Mouse (Mus musculus) hindbrain, embryonic 13.5 days (tissue): Measurements from ENCODE around the gene Gm20441. TPM values are rescaled to one million over a fixed set of nuclear protein-coding genes. Genes with fewer than 3 reads are reported as not detected.

Source experiments
- ATAC-seq: fragments of 200-750 bp; cut with Nextera tagmentation; 2 replicates; pipeline ENCODE4 v1.8.0; 2017; ENCODE audit warnings: moderate TSS enrichment; ENCODE audit not compliant: low FRiP score
- H3K27ac ChIP-seq: fragments of 300-500 bp; sonication (generic); 2 replicates; pipeline ENCODE4 v1.5.1; 2015; ENCODE audit warnings: inconsistent platforms, mild to moderate bottlenecking, moderate library complexity
- H3K27me3 ChIP-seq: fragments of 300-500 bp; sonication (generic); 2 replicates; pipeline ENCODE4 v1.6.1; 2015; ENCODE audit warnings: mild to moderate bottlenecking, inconsistent platforms
- H3K36me3 ChIP-seq: fragments of 300-500 bp; sonication (generic); 2 replicates; pipeline ENCODE4 v1.6.1; 2015; ENCODE audit warnings: mild to moderate bottlenecking, inconsistent platforms
- H3K4me1 ChIP-seq: fragments of 300-500 bp; sonication (generic); replicated peaks from 2 replicates; pipeline ENCODE4 v1.6.1; 2015; ENCODE audit warnings: inconsistent platforms
- H3K4me2 ChIP-seq: fragments of 300-500 bp; sonication (generic); 2 replicates; pipeline ENCODE4 v1.6.1; 2015; ENCODE audit warnings: inconsistent platforms, mild to moderate bottlenecking, moderate library complexity
- H3K4me3 ChIP-seq: fragments of 300-500 bp; sonication (generic); 2 replicates; pipeline ENCODE4 v1.5.1; 2015; ENCODE audit warnings: mild to moderate bottlenecking, inconsistent platforms
- H3K9ac ChIP-seq: fragments of 300-500 bp; sonication (generic); 2 replicates; pipeline ENCODE4 v1.6.1; 2015; ENCODE audit warnings: mild to moderate bottlenecking, inconsistent platforms
- H3K9me3 ChIP-seq: fragments of 300-500 bp; sonication (generic); 2 replicates; pipeline ENCODE4 v1.6.1; 2016; ENCODE audit warnings: inconsistent platforms
- WGBS: fragments of 180-500 bp; shearing (Covaris S2); methylation state at CpG from one replicate; pipeline ENCODE4 v1.1.7; 2015; 5-methylcytosine and 5-hydroxymethylcytosine counted together
- polyA plus RNA-seq: library from polyadenylated mRNA; unstranded; fragments of >200 nt; fragmentation: Nextera tagmentation; extraction: Ambion mirVana; gene quantifications from 2 replicates; pipeline ENCODE4 v1.2.1, GENCODE M21; 2015

The Gm20441 gene
- polyA plus RNA-seq, 1 experiment from 2014 or later: not detected

GRCm38 (mm10) chr10:75744017-75744416, 36.7 kb downstream of the Gm20441 start:
- Histone ChIP-seq H3K9me3 (no peaks in the 10 kb centered on the region), H3K27me3 (no peaks in the 10 kb centered on the region), H3K4me2 (no peak overlapping the region), H3K9ac (no peak overlapping the region; the same call in 1 of the 2 replicates), H3K36me3 (peaks cover 87% of the 10 kb centered on the region), H3K27ac (peak overlapping the region; percentile 72; the same call in 1 of the 2 replicates), H3K4me3 (no peak overlapping the region), H3K4me1 (peaks cover 4% of the 10 kb centered on the region; the same call in 1 of the 2 replicates)
- 44% methylated on average over 3 of the region's 3 CpGs for WGBS
- ATAC-seq: peak; percentile 93

- Histone ChIP-seq H3K27ac (no peak overlapping the region), H3K4me3 (no peak overlapping the region), H3K9me3 (no peaks in the 10 kb centered on the region), H3K27me3 (no peaks in the 10 kb centered on the region), H3K9ac (no peak overlapping the region), H3K4me2 (no peak overlapping the region), H3K4me1 (peaks cover 4% of the 10 kb centered on the region; the same call in 1 of the 2 replicates), H3K36me3 (peaks cover 87% of the 10 kb centered on the region)
- no peak; the same call in 1 of the 2 replicates for ATAC-seq
- 92% methylated on average over 12 of the region's 12 CpGs for WGBS
These were observed 37.4 kb downstream of the Gm20441 start for GRCm38 (mm10) chr10:75743369-75743768.

- peaks cover 4% of the 10 kb centered on the region; the same call in 1 of the 2 replicates for H3K4me1 ChIP-seq
- no peaks in the 10 kb centered on the region for H3K9me3 ChIP-seq
- no peak overlapping the region for H3K4me2 ChIP-seq
- WGBS: 96% methylated on average over 3 of the region's 3 CpGs
- no peak overlapping the region for H3K4me3 ChIP-seq
- H3K27ac ChIP-seq: no peak overlapping the region
- H3K27me3 ChIP-seq: no peaks in the 10 kb centered on the region
- ATAC-seq: no peak
- H3K36me3 ChIP-seq: peaks cover 85% of the 10 kb centered on the region
- H3K9ac ChIP-seq: no peak overlapping the region
These were observed 39.9 kb downstream of the Gm20441 start for GRCm38 (mm10) chr10:75740866-75741265.

DNA sequence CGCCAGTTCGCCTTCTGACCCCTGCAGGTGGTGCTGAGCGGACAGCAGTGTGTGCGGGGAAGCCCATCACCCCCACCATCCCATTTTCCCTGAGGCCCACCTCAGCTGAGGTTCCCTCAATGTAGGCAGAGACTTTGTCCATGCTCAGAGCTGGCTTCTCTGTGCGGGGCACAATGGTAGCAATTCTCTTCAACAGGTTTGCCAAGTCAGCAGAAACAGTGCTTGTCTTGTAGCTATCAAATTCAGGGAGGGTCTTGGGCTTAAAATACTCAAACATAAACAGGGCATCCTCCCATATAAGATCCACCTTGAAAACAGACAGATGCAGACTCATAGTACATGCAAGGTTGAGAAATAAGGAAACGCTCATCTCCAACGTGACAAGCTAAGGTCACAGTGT, 55.3 kb downstream of the Gm20441 start:
- H3K27ac ChIP-seq: no peak overlapping the region
- H3K9ac ChIP-seq: no peak overlapping the region
- no peaks in the 10 kb centered on the region for H3K4me1 ChIP-seq
- WGBS: 97% methylated on average over 7 of the region's 7 CpGs
- no peak overlapping the region for H3K4me2 ChIP-seq
- H3K9me3 ChIP-seq: no peaks in the 10 kb centered on the region
- peaks cover 92% of the 10 kb centered on the region for H3K36me3 ChIP-seq
- H3K4me3 ChIP-seq: no peak overlapping the region
- ATAC-seq: no peak
- H3K27me3 ChIP-seq: no peaks in the 10 kb centered on the region

Other genes with a start within 250 kb of the Gm20441 start
- gene Lrrc75b, start 220.6 kb downstream of the Gm20441 start, polyA plus RNA-seq: 24.8 and 27.3 TPM in 2 replicates
- gene Ggt1, start 219.3 kb downstream of the Gm20441 start, polyA plus RNA-seq: 1.2 and 1.8 TPM in 2 replicates
- gene Ggt5, start 191.6 kb downstream of the Gm20441 start, polyA plus RNA-seq: 1.9 TPM in 2 replicates
- gene Susd2, start 136.9 kb downstream of the Gm20441 start, polyA plus RNA-seq: 3.8 and 4.0 TPM in 2 replicates
- 39.5 and 45.7 TPM in 2 replicates for gene Cabin1, start 16.6 kb downstream of the Gm20441 start, polyA plus RNA-seq
- gene Ddt, start 7.5 kb downstream of the Gm20441 start, polyA plus RNA-seq: 86.6 and 96.6 TPM in 2 replicates
- 0.91 and 1.1 TPM in 2 replicates for gene Gstt3, start 460 bp upstream of the Gm20441 start, polyA plus RNA-seq
- gene Gstt1, start 17.6 kb upstream of the Gm20441 start, polyA plus RNA-seq: 7.2 and 7.7 TPM in 2 replicates
- not detected in 2 replicates for gene Gstt4, start 41.6 kb upstream of the Gm20441 start, polyA plus RNA-seq
- 6.9 and 7.1 TPM in 2 replicates for gene Gstt2, start 56.5 kb upstream of the Gm20441 start, polyA plus RNA-seq
- 1,531 and 1,576 TPM in 2 replicates for gene Mif, start 79.3 kb upstream of the Gm20441 start, polyA plus RNA-seq
- gene Derl3, start 112.5 kb upstream of the Gm20441 start, polyA plus RNA-seq: 1.7 and 1.8 TPM in 2 replicates
- 302 and 313 TPM in 2 replicates for gene Smarcb1, start 140.7 kb upstream of the Gm20441 start, polyA plus RNA-seq
- 37.0 and 37.8 TPM in 2 replicates for gene Chchd10, start 152.2 kb upstream of the Gm20441 start, polyA plus RNA-seq
- 26.8 and 34.9 TPM in 2 replicates for gene Mmp11, start 155.5 kb upstream of the Gm20441 start, polyA plus RNA-seq
- 1.7 and 2.3 TPM in 2 replicates for gene Gm867, start 159.7 kb upstream of the Gm20441 start, polyA plus RNA-seq
- gene Vpreb3, start 162.1 kb upstream of the Gm20441 start, polyA plus RNA-seq: 0.57 and 1.2 TPM in 2 replicates
- not detected in 2 replicates for gene Gm5134, start 173.6 kb upstream of the Gm20441 start, polyA plus RNA-seq